Mouse (Mus musculus) limb, embryonic 13.5 days (tissue): ENCODE measurements around the gene 3110009E18Rik. TPM values are rescaled to one million over a fixed set of nuclear protein-coding genes. Genes with fewer than 3 reads are reported as not detected.

Experiments used
- ATAC-seq: fragments of 200-750 bp; cut with Nextera tagmentation; 2 replicates; pipeline ENCODE4 v1.8.0; 2017; ENCODE audit warnings: low read depth, moderate number of reproducible peaks, moderate TSS enrichment; ENCODE audit not compliant: low FRiP score
- H3K27ac ChIP-seq: fragments of 300-500 bp; sonication (generic); 2 replicates; pipeline ENCODE4 v1.5.1; 2015; ENCODE audit warnings: inconsistent platforms, mild to moderate bottlenecking, moderate library complexity
- H3K27me3 ChIP-seq: fragments of 300-500 bp; sonication (generic); 2 replicates; pipeline ENCODE4 v1.6.1; 2015; ENCODE audit warnings: mild to moderate bottlenecking, inconsistent platforms
- H3K36me3 ChIP-seq: fragments of 300-500 bp; sonication (generic); 2 replicates; pipeline ENCODE4 v1.6.1; 2015; ENCODE audit warnings: inconsistent platforms, mild to moderate bottlenecking, moderate library complexity
- H3K4me1 ChIP-seq: fragments of 300-500 bp; sonication (generic); 2 replicates; pipeline ENCODE4 v1.6.1; 2015; ENCODE audit warnings: inconsistent platforms
- H3K4me2 ChIP-seq: fragments of 300-500 bp; sonication (generic); replicated peaks from 2 replicates; pipeline ENCODE4 v1.6.1; 2015; ENCODE audit warnings: inconsistent platforms, mild to moderate bottlenecking, moderate library complexity
- H3K4me3 ChIP-seq: fragments of 300-500 bp; sonication (generic); 2 replicates; pipeline ENCODE4 v1.5.1; 2015; ENCODE audit warnings: moderate library complexity, mild to moderate bottlenecking, inconsistent platforms
- H3K9ac ChIP-seq: fragments of 300-500 bp; sonication (generic); 2 replicates; pipeline ENCODE4 v1.6.1; 2015; ENCODE audit warnings: mild to moderate bottlenecking, inconsistent platforms
- H3K9me3 ChIP-seq: fragments of 300-500 bp; sonication (generic); 2 replicates; pipeline ENCODE4 v1.6.1; 2016; ENCODE audit warnings: inconsistent platforms
- WGBS: fragments of 180-500 bp; shearing (Covaris S2); methylation state at CpG from one replicate; pipeline ENCODE4 v1.1.7; 2015; 5-methylcytosine and 5-hydroxymethylcytosine counted together
- polyA plus RNA-seq: library from polyadenylated mRNA; unstranded; fragments of >200 nt; fragmentation: Nextera tagmentation; extraction: Ambion mirVana; gene quantifications from 2 replicates; pipeline ENCODE4 v1.2.1, GENCODE M21; 2015

Gene 3110009E18Rik
- polyA plus RNA-seq, 1 experiment from 2014 or later, result 18.9 TPM

GRCm38 (mm10) chr1:120220841-120221240 is 99.9 kb downstream of the 3110009E18Rik start:
- Histone ChIP-seq H3K9me3 (0 out of 2 replicates have a peak, but pooled peaks cover 6% of the 10 kb centered on the region), H3K9ac (no peak overlapping the region)
- ATAC-seq, result no peak

GRCm38 (mm10) chr1:120221285-120221684 is 100.3 kb downstream of the 3110009E18Rik start:
- Histone ChIP-seq H3K4me3 (no peak overlapping the region), H3K36me3 (no peaks in the 10 kb centered on the region), H3K4me1 (0 out of 2 replicates have a peak, but pooled peaks cover under 1% of the 10 kb centered on the region), H3K9me3 (0 out of 2 replicates have a peak, but pooled peaks cover 6% of the 10 kb centered on the region), H3K4me2 (no peak overlapping the region), H3K9ac (no peak overlapping the region), H3K27me3 (no peaks in the 10 kb centered on the region), H3K27ac (no peak overlapping the region)
- 0 out of 2 replicates have a peak, but pooled peaks have one; percentile 17 for ATAC-seq
- 39% methylated on average over 2 of the region's 2 CpGs for WGBS

More at GRCm38 (mm10) chr1:120220841-120221240, 99.9 kb downstream of the 3110009E18Rik start:
- no peak overlapping the region for H3K27ac ChIP-seq
- 77% methylated on average over 6 of the region's 6 CpGs for WGBS
- H3K36me3 ChIP-seq, result no peaks in the 10 kb centered on the region
- no peaks in the 10 kb centered on the region for H3K4me1 ChIP-seq
- no peak overlapping the region for H3K4me2 ChIP-seq
- no peak overlapping the region for H3K4me3 ChIP-seq
- H3K27me3 ChIP-seq, result no peaks in the 10 kb centered on the region

- H3K4me2 ChIP-seq, result no peak overlapping the region
- no peak overlapping the region for H3K9ac ChIP-seq
- peaks cover 7% of the 10 kb centered on the region; the same call in 1 of the 2 replicates for H3K4me1 ChIP-seq
- 56% methylated on average over 4 of the region's 4 CpGs for WGBS
- H3K4me3 ChIP-seq, result no peak overlapping the region
- H3K36me3 ChIP-seq, result no peaks in the 10 kb centered on the region
- no peak overlapping the region for H3K27ac ChIP-seq
- H3K9me3 ChIP-seq, result 0 out of 2 replicates have a peak, but pooled peaks cover 1% of the 10 kb centered on the region
- no peaks in the 10 kb centered on the region for H3K27me3 ChIP-seq
- ATAC-seq, result peak; percentile 45; the same call in 1 of the 2 replicates
Measured at GRCm38 (mm10) chr1:120223613-120224012, 102.6 kb downstream of the 3110009E18Rik start.

GRCm38 (mm10) chr1:120229723-120230471 is 108.9 kb downstream of the 3110009E18Rik start:
- H3K9me3 ChIP-seq, result no peaks in the 10 kb centered on the region
- 45% methylated on average over 10 of the region's 10 CpGs for WGBS
- no peak overlapping the region for H3K4me3 ChIP-seq
- H3K9ac ChIP-seq, result no peak overlapping the region
- H3K4me1 ChIP-seq, result peaks cover 11% of the 10 kb centered on the region
- H3K27ac ChIP-seq, result no peak overlapping the region
- no peak for ATAC-seq
- H3K4me2 ChIP-seq, result no peak overlapping the region
- no peaks in the 10 kb centered on the region for H3K36me3 ChIP-seq
- no peaks in the 10 kb centered on the region for H3K27me3 ChIP-seq

- Histone ChIP-seq H3K27me3 (no peaks in the 10 kb centered on the region), H3K9ac (no peak overlapping the region), H3K4me2 (no peak overlapping the region), H3K4me3 (no peak overlapping the region), H3K9me3 (no peaks in the 10 kb centered on the region), H3K27ac (no peak overlapping the region), H3K36me3 (no peaks in the 10 kb centered on the region), H3K4me1 (peaks cover 11% of the 10 kb centered on the region)
- no peak for ATAC-seq
- 36% methylated on average over 6 of the region's 6 CpGs for WGBS
Measured at GRCm38 (mm10) chr1:120231334-120231733, 110.3 kb downstream of the 3110009E18Rik start.

GRCm38 (mm10) chr1:120232170-120232569 is 111.2 kb downstream of the 3110009E18Rik start:
- no peaks in the 10 kb centered on the region for H3K36me3 ChIP-seq

GRCm38 (mm10) chr1:120235631-120236215 is 114.7 kb downstream of the 3110009E18Rik start:
- Histone ChIP-seq H3K36me3 (no peaks in the 10 kb centered on the region), H3K4me2 (no peak overlapping the region), H3K9me3 (no peaks in the 10 kb centered on the region), H3K4me1 (peaks cover 4% of the 10 kb centered on the region; the same call in 1 of the 2 replicates), H3K27me3 (no peaks in the 10 kb centered on the region), H3K27ac (no peak overlapping the region), H3K9ac (no peak overlapping the region), H3K4me3 (no peak overlapping the region)
- ATAC-seq, result no peak
- WGBS, result 88% methylated on average over 6 of the region's 6 CpGs

More at GRCm38 (mm10) chr1:120232170-120232569, 111.2 kb downstream of the 3110009E18Rik start:
- H3K4me1 ChIP-seq, result peaks cover 4% of the 10 kb centered on the region; the same call in 1 of the 2 replicates
- ATAC-seq, result no peak
- no peaks in the 10 kb centered on the region for H3K27me3 ChIP-seq
- H3K4me2 ChIP-seq, result no peak overlapping the region
- no peak overlapping the region for H3K9ac ChIP-seq
- 53% methylated on average over 6 of the region's 6 CpGs for WGBS
- no peak overlapping the region for H3K27ac ChIP-seq
- no peaks in the 10 kb centered on the region for H3K9me3 ChIP-seq
- no peak overlapping the region for H3K4me3 ChIP-seq

- no peak overlapping the region for H3K27ac ChIP-seq
- H3K4me2 ChIP-seq, result no peak overlapping the region
- H3K27me3 ChIP-seq, result no peaks in the 10 kb centered on the region
- ATAC-seq, result no peak
- WGBS, result 81% methylated on average over 14 of the region's 14 CpGs
- H3K36me3 ChIP-seq, result no peaks in the 10 kb centered on the region
- no peak overlapping the region for H3K4me3 ChIP-seq
- no peaks in the 10 kb centered on the region for H3K9me3 ChIP-seq
- no peak overlapping the region for H3K9ac ChIP-seq
- H3K4me1 ChIP-seq, result peaks cover 4% of the 10 kb centered on the region; the same call in 1 of the 2 replicates
Measured at GRCm38 (mm10) chr1:120236424-120236823, 115.4 kb downstream of the 3110009E18Rik start.

GRCm38 (mm10) chr1:120237068-120237467 is 116.1 kb downstream of the 3110009E18Rik start:
- no peaks in the 10 kb centered on the region for H3K9me3 ChIP-seq
- 88% methylated on average over 1 of the region's 1 CpGs for WGBS
- ATAC-seq, result no peak
- no peaks in the 10 kb centered on the region for H3K27me3 ChIP-seq
- H3K36me3 ChIP-seq, result no peaks in the 10 kb centered on the region
- H3K9ac ChIP-seq, result no peak overlapping the region
- no peak overlapping the region for H3K4me2 ChIP-seq
- peaks cover 4% of the 10 kb centered on the region; the same call in 1 of the 2 replicates for H3K4me1 ChIP-seq
- no peak overlapping the region for H3K4me3 ChIP-seq
- no peak overlapping the region for H3K27ac ChIP-seq

Other genes starting within 250 kb of the 3110009E18Rik start
- gene Tmem177, start 208.0 kb upstream of the 3110009E18Rik start, polyA plus RNA-seq, result 8.1 and 8.7 TPM in 2 replicates
- gene Cfap221, start 124.0 kb upstream of the 3110009E18Rik start, polyA plus RNA-seq, result 0.09 TPM in 1 of 2 replicates, not detected in the other
- gene Sctr, start 114.3 kb upstream of the 3110009E18Rik start, polyA plus RNA-seq, result 0.20 and 0.27 TPM in 2 replicates
- 6.7 and 7.6 TPM in 2 replicates for gene Tmem37, start 47.1 kb upstream of the 3110009E18Rik start, polyA plus RNA-seq
- 605 and 606 TPM in 2 replicates for gene Dbi, start 109 bp upstream of the 3110009E18Rik start, polyA plus RNA-seq
- 5.1 and 5.6 TPM in 2 replicates for gene Steap3, start 151.5 kb downstream of the 3110009E18Rik start, polyA plus RNA-seq
- 0.09 TPM in 1 of 2 replicates, not detected in the other for gene C1ql2, start 219.4 kb downstream of the 3110009E18Rik start, polyA plus RNA-seq